Mouse (Mus musculus): ENCODE results near the gene Cd59b. TPM values are rescaled to one million over a fixed set of nuclear protein-coding genes. Genes with fewer than 3 reads are reported as not detected.

Gene Cd59b
- total and polyA plus RNA-seq, 3 experiments = 0.38 TPM; not detected in 2

DNA sequence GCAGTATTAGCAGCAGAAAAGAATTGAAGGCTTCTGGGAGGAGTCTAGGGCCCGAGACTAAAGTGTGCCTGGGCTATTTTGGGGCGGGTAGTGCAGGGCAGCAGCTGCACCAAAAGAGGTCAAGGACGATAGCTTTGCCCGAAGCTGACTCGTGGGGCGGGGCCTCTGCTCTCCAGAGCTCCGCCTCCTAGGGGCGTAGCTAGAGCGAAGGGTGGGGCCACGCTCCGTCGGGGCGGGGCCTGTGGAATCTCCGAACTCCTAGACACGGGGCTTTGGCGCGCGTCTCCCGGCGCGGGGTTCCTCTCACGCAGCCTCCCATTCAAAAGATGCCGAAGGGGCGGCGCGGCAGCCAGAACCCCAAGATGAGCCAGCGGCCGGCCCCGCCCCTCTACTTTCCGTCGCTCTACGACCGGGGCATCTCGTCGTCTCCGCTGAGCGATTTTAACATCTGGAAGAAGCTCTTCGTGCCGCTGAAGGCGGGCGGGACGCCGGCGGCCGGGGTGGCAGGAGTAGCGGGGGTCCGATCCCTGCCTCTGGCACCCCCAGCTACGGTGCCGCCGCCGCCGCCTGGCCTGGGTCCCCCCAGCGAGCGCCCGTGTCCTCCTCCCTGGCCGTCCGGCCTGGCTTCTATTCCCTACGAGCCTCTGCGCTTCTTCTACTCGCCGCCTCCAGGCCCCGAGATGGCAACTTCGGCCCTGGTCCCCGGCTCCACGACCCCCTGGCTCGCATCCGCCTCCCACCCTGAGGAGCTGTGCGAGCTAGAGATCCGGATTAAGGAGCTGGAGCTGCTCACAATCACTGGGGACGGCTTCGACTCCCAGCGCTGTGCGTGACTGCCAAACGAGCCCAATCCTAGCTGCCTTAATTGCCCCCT is 53.1 kb downstream of the Cd59b start, which contains the start of gene A930018P22Rik:
Gene A930018P22Rik, plus strand, starts transcription at position 265 of the 874 bp plus-strand sequence.
- Histone ChIP-seq H3K9me3 (replicated peaks; ENCODE audit: insufficient read depth, low read length) (no peaks in the 10 kb centered on the region), H3K79me2 (ENCODE audit: control insufficient read depth, insufficient read depth, low read length, poor library complexity) (no peaks in the 10 kb centered on the region), H3K9ac (ENCODE audit: control insufficient read depth, low read depth, low read length, poor library complexity, severe bottlenecking) (peak within 1 kb of the TSS; percentile 77), H3K36me3 (ENCODE audit: control insufficient read depth in 1 of 2, insufficient read depth in 2 of 2, low read length in 2 of 2) (peaks cover 0 to 20% of the 10 kb centered on the region in 2 experiments; a peak in 2 of 4 replicates), H3K4me1 (ENCODE audit: control insufficient read depth in 1 of 2, insufficient read depth in 2 of 2, low read length in 2 of 2) (peaks cover 12 to 19% of the 10 kb centered on the region in 2 experiments), H3K4me3 (ENCODE audit: control insufficient read depth in 1 of 2, insufficient read depth in 1 of 2, low read depth in 2 of 2, low read length in 2 of 2) (peak within 1 kb of the TSS; percentile 72 to 92), H3K27ac (ENCODE audit: control insufficient read depth, low read depth, low read length) (peak within 1 kb of the TSS; percentile 97), H3K27me3 (ENCODE audit: control insufficient read depth in 1 of 2, insufficient read depth in 2 of 2, low read length in 2 of 2) (peaks cover 7 to 28% of the 10 kb centered on the region in 2 experiments)
- TF ChIP-seq MEF2A (IDR thresholded peaks at IDR 0.05; ENCODE audit: extremely low read depth, insufficient replicate concordance, low read depth, low read length, poor library complexity, severe bottlenecking) (no peak), POLR2A (IDR thresholded peaks at IDR 0.05; ENCODE audit: control insufficient read depth in 1 of 2, insufficient read depth in 1 of 2, low read depth in 1 of 2, low read length in 2 of 2, poor library complexity in 1 of 2) (peak; percentile 43 to 49; a peak in 1 of 4 replicates), USF2 (IDR thresholded peaks at IDR 0.05; ENCODE audit: borderline replicate concordance in 1 of 2, insufficient read depth in 1 of 2, low read depth in 1 of 2, low read length in 2 of 2) (no peak), NRF1 (IDR thresholded peaks at IDR 0.05; ENCODE audit: insufficient read depth, low read depth, low read length, poor library complexity, severe bottlenecking) (peak; percentile 61), TCF12 (IDR thresholded peaks at IDR 0.05; ENCODE audit: low read depth, low read length) (0 out of 2 replicates have a peak, but pooled peaks have one; percentile 12), NELFE (IDR thresholded peaks at IDR 0.05; ENCODE audit: low read depth, low read length) (peak; percentile 46), SIN3A (IDR thresholded peaks at IDR 0.05; ENCODE audit: low read length) (no peak; the same call in 1 of the 2 replicates), MAZ (IDR thresholded peaks at IDR 0.05; ENCODE audit: low read depth, low read length) (peak; percentile 68; the same call in 1 of the 2 replicates), E2F4 (IDR thresholded peaks at IDR 0.05; ENCODE audit: borderline replicate concordance, low read depth, low read length) (no peak)
- DNase-seq (ENCODE audit: low read depth, low spot score) = peak; percentile 92

DNA sequence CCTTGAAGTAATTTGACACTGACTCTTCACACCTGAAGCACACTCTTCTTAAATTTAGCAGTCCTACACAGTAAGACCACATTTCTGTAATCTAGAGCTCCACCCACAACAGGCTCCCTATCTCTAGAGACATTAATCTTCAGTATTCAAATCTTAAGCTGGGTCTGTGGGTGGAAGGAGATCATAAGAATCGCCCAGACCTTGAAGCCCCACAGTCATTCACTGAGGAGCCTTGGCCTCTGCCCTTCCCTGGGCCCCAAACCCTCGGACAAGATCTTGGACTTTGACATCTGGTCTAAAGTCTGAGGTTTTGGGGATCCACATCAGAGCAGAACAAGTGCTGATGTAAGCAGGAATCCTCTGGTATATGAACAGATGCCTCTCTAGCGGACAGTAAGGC is 53.9 kb downstream of the Cd59b start:
- Histone ChIP-seq H3K36me3 (ENCODE audit: control insufficient read depth in 1 of 2, insufficient read depth in 2 of 2, low read length in 2 of 2) (peaks cover 0 to 20% of the 10 kb centered on the region in 2 experiments; a peak in 2 of 4 replicates), H3K9ac (ENCODE audit: control insufficient read depth, low read depth, low read length, poor library complexity, severe bottlenecking) (peak overlapping the region; percentile 63; the same call in 1 of the 2 replicates), H3K79me2 (ENCODE audit: control insufficient read depth, insufficient read depth, low read length, poor library complexity) (no peaks in the 10 kb centered on the region), H3K27ac (ENCODE audit: control insufficient read depth, low read depth, low read length) (no peak overlapping the region), H3K4me1 (ENCODE audit: control insufficient read depth in 1 of 2, insufficient read depth in 2 of 2, low read length in 2 of 2) (peaks cover 12 to 19% of the 10 kb centered on the region in 2 experiments), H3K4me3 (ENCODE audit: control insufficient read depth in 1 of 2, insufficient read depth in 1 of 2, low read depth in 2 of 2, low read length in 2 of 2) (peak overlapping the region; percentile 72 to 92; a peak in 3 of 4 replicates), H3K27me3 (ENCODE audit: control insufficient read depth in 1 of 2, insufficient read depth in 2 of 2, low read length in 2 of 2) (peaks cover 9 to 30% of the 10 kb centered on the region in 2 experiments), H3K9me3 (replicated peaks; ENCODE audit: insufficient read depth, low read length) (no peaks in the 10 kb centered on the region)
- DNase-seq (ENCODE audit: low read depth, low spot score) = peak; percentile 44
- 0 out of 2 replicates have a peak, but pooled peaks have one; percentile 24 for TF ChIP-seq MXI1 (IDR thresholded peaks at IDR 0.05; ENCODE audit: low read depth, low read length)
- no peak for TF ChIP-seq TBP (IDR thresholded peaks at IDR 0.05; ENCODE audit: low read depth, low read length)
- no peak for TF ChIP-seq JUND (IDR thresholded peaks at IDR 0.05; ENCODE audit: low read depth, low read length)
- 0 out of 2 replicates have a peak, but pooled peaks have one; percentile 6 for TF ChIP-seq ZKSCAN1 (IDR thresholded peaks at IDR 0.05; ENCODE audit: low read depth, low read length)
- no peak for TF ChIP-seq MAFK (IDR thresholded peaks at IDR 0.05; ENCODE audit: borderline replicate concordance, low read depth, low read length)
- no peak for TF ChIP-seq MYB (IDR thresholded peaks at IDR 0.05; ENCODE audit: low read depth, low read length)
- no peak for TF ChIP-seq CHD2 (IDR thresholded peaks at IDR 0.05; ENCODE audit: low read length)
- TF ChIP-seq RCOR1 (IDR thresholded peaks at IDR 0.05; ENCODE audit: low read depth, low read length) = 0 out of 2 replicates have a peak, but pooled peaks have one; percentile 28
- TF ChIP-seq CHD1 (IDR thresholded peaks at IDR 0.05; ENCODE audit: low read depth, low read length) = no peak
- TF ChIP-seq ZMIZ1 (IDR thresholded peaks at IDR 0.05; ENCODE audit: low read depth, low read length) = no peak
- TF ChIP-seq USF1 (IDR thresholded peaks at IDR 0.05; ENCODE audit: low read depth, low read length) = no peak
- TF ChIP-seq TCF12 (IDR thresholded peaks at IDR 0.05; ENCODE audit: low read depth, low read length) = 0 out of 2 replicates have a peak, but pooled peaks have one; percentile 23
- TF ChIP-seq HCFC1 (IDR thresholded peaks at IDR 0.05; ENCODE audit: low read depth, low read length) = no peak
- peak in 1 of 2 experiments; percentile 26; a peak in 1 of 4 replicates for TF ChIP-seq EP300 (IDR thresholded peaks at IDR 0.05; ENCODE audit: low read depth in 1 of 2, low read length in 2 of 2)
- no peak for TF ChIP-seq KAT2A (conservative IDR thresholded peaks at IDR 0.05; ENCODE audit: low read depth, low read length)
- peak; percentile 40; the same call in 1 of the 2 replicates for TF ChIP-seq GATA1 (IDR thresholded peaks at IDR 0.05; ENCODE audit: low read depth, low read length)
- no peak for TF ChIP-seq MEF2A (IDR thresholded peaks at IDR 0.05; ENCODE audit: extremely low read depth, insufficient replicate concordance, low read depth, low read length, poor library complexity, severe bottlenecking)
- TF ChIP-seq ELF1 (IDR thresholded peaks at IDR 0.05; ENCODE audit: low read depth, low read length) = no peak
- TF ChIP-seq ETS1 (IDR thresholded peaks at IDR 0.05; ENCODE audit: low read depth, low read length) = no peak
- no peak for TF ChIP-seq UBTF (IDR thresholded peaks at IDR 0.05; ENCODE audit: borderline replicate concordance, insufficient read depth, low read depth, low read length)

Data from MEL (cell line).